Mouse (Mus musculus) retina, postnatal 1 day (tissue): ENCODE data around the gene Stat6.

ENCODE experiments used
- DNase-seq: peaks from one replicate; pipeline ENCODE4 v3.0.0-alpha.2; 2012

Stat6 gene

GRCm38 (mm10) chr10:127615591-127615990, 27.2 kb upstream of the Stat6 start:
- DNase-seq = no peak

- no peak for DNase-seq
These were observed 26.5 kb upstream of the Stat6 start for GRCm38 (mm10) chr10:127616261-127616679.

GRCm38 (mm10) chr10:127617294-127617693, 25.5 kb upstream of the Stat6 start:
- DNase-seq = no peak

GRCm38 (mm10) chr10:127618173-127618572, 24.6 kb upstream of the Stat6 start:
- no peak for DNase-seq

GRCm38 (mm10) chr10:127619119-127619721, 23.6 kb upstream of the Stat6 start:
- DNase-seq = no peak

- DNase-seq = peak; percentile 55
These were observed 22.8 kb upstream of the Stat6 start for GRCm38 (mm10) chr10:127619941-127620405.

GRCm38 (mm10) chr10:127620406-127621190, 22.2 kb upstream of the Stat6 start, which contains the start of gene Lrp1:
Gene Lrp1, minus strand, starts transcription at chr10:127621148.
- DNase-seq = peak; percentile 77

- peak; percentile 92 for DNase-seq
These were observed 21.4 kb upstream of the Stat6 start for GRCm38 (mm10) chr10:127621191-127622056.

- peak; percentile 75 for DNase-seq
These were observed 20.8 kb upstream of the Stat6 start for GRCm38 (mm10) chr10:127622057-127622392.

- DNase-seq = no peak
These were observed 20.1 kb upstream of the Stat6 start for GRCm38 (mm10) chr10:127622661-127623060.

- no peak for DNase-seq
These were observed 19.2 kb upstream of the Stat6 start for GRCm38 (mm10) chr10:127623439-127624216.

- peak; percentile 45 for DNase-seq
These were observed 16.4 kb upstream of the Stat6 start for GRCm38 (mm10) chr10:127626433-127626832.

GRCm38 (mm10) chr10:127631261-127632214, 11.2 kb upstream of the Stat6 start:
- no peak for DNase-seq

GRCm38 (mm10) chr10:127632668-127633271, 10.0 kb upstream of the Stat6 start:
- DNase-seq = no peak

- DNase-seq = no peak
These were observed 2.4 kb upstream of the Stat6 start for GRCm38 (mm10) chr10:127640421-127640820.

GRCm38 (mm10) chr10:127641861-127642771, 670 bp upstream of the Stat6 start:
- peak; percentile 82 for DNase-seq

GRCm38 (mm10) chr10:127643553-127644238, 910 bp downstream of the Stat6 start:
- DNase-seq = peak; percentile 77

GRCm38 (mm10) chr10:127645791-127646190, 3.0 kb downstream of the Stat6 start:
- DNase-seq = no peak
